Comparison of ENCODE assay signal across 34 mouse cellular contexts in the genomic region with DNA sequence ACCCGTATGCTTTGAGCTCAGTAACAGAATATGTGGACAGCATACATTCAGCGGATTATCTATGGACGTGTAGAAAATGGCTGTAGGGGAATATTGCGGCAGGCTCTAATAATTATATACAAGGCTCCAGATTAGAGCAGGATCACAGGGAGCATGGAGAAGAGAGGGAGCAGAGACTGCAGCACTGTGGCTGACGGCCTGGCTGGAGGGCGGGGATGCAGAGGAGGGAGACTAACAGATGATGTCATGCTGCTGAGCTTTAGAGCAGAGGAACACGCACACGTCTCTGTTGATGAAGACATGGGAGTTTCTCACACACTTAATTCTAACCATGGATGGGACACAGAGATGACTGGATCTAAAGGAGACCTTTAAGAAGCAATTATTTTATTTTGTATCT. TPM values are rescaled to one million over a fixed set of nuclear protein-coding genes. Genes with fewer than 3 reads are reported as not detected.
"Had no signal": no experiment of that assay in that cellular context is flagged by ENCODE, and none has a peak within 500 bp of the region (broad histone marks: within the 10 kb centered on the region; RNA-seq: fewer than 3 reads in every experiment).

No protein-coding gene starts in this region.

- H3K4me1 ChIP-seq: kidney, embryonic 15.5 days; limb, embryonic 13.5 days; limb, embryonic 15.5 days; liver, embryonic 12.5 days had no signal

- H3K27ac ChIP-seq: heart, adult 2 months; hindbrain, embryonic 13.5 days; hindbrain, embryonic 15.5 days; hindbrain, postnatal 0 days; kidney, embryonic 15.5 days; kidney, postnatal 0 days; limb, embryonic 13.5 days; limb, embryonic 15.5 days; liver, embryonic 12.5 days; liver, embryonic 14.5 days had no signal

- H3K27me3 ChIP-seq: hindbrain, embryonic 13.5 days; hindbrain, embryonic 15.5 days; kidney, embryonic 15.5 days; limb, embryonic 13.5 days; limb, embryonic 15.5 days; liver, embryonic 12.5 days had no signal

- H3K36me3 ChIP-seq: hindbrain, embryonic 13.5 days; hindbrain, embryonic 15.5 days; kidney, embryonic 15.5 days; limb, embryonic 13.5 days; limb, embryonic 15.5 days; liver, embryonic 12.5 days had no signal

- H3K4me3 ChIP-seq: heart, adult 2 months; hindbrain, embryonic 13.5 days; hindbrain, embryonic 15.5 days; kidney, embryonic 15.5 days; limb, embryonic 13.5 days; limb, embryonic 15.5 days; liver, embryonic 12.5 days had no signal

- DNase-seq: gastrocnemius, postnatal 14 days; gastrocnemius, postnatal 36 days; heart, adult 11 months; heart, adult 2 months; heart, postnatal 10 days; heart, postnatal 36 days; kidney, adult 11 months; kidney, adult 2 months; kidney, adult 9 months; kidney, postnatal 14 days; kidney, postnatal 36 days; layer of hippocampus, postnatal 36 days; left cerebral cortex, postnatal 4 days had no signal

- H3K4me2 ChIP-seq: heart, embryonic 11.5 days; hindbrain, embryonic 13.5 days; hindbrain, embryonic 15.5 days; kidney, embryonic 15.5 days; limb, embryonic 13.5 days; limb, embryonic 15.5 days; liver, embryonic 12.5 days had no signal

- H3K9me3 ChIP-seq: hindbrain, embryonic 13.5 days; hindbrain, embryonic 15.5 days; kidney, embryonic 15.5 days; limb, embryonic 13.5 days; limb, embryonic 15.5 days; liver, embryonic 12.5 days had no signal

- ATAC-seq: hindbrain, postnatal 0 days; intestine, embryonic 16.5 days; liver, embryonic 12.5 days had no signal

- H3K9ac ChIP-seq: hindbrain, embryonic 13.5 days; hindbrain, embryonic 15.5 days; kidney, embryonic 15.5 days; limb, embryonic 13.5 days; limb, embryonic 15.5 days; liver, embryonic 12.5 days; liver, embryonic 14.5 days had no signal

RNA-seq across cellular contexts. Expression of a gene that starts 22.9 kb away (rescaled TPM):
- total RNA-seq: gastrocnemius, adult 18-20 months; gastrocnemius, adult 8-10 months; gastrocnemius, postnatal 14 days; gastrocnemius, postnatal 36 days; heart, adult 2 months; heart, postnatal 10 days; heart, postnatal 36 days; hematopoietic stem cell, adult 5-6 weeks; hindbrain, postnatal 0 days had no signal
- polyA plus RNA-seq: gonadal fat pad, adult 2 months; heart, adult 2 months; heart, embryonic 11.5 days; heart, embryonic 14.5 days; heart, embryonic 16.5 days; intestine, embryonic 16.5 days; kidney, adult 2 months; kidney, embryonic 15.5 days; kidney, postnatal 0 days; large intestine, adult 2 months; limb, embryonic 11.5 days; limb, embryonic 13.5 days; limb, embryonic 15.5 days; liver, adult 2 months; liver, embryonic 12.5 days; liver, embryonic 14.5 days; liver, embryonic 16.5 days had no signal
